Mouse (Mus musculus) megakaryocyte progenitor cell, adult 5-6 weeks (primary cell): ENCODE measurements at regions not wholly inside any gene's neighbourhood (a gene's known extent, or its start where the extent isn't known, plus 50 kb on each side); places are given as distances from the start of the nearest gene placed in this dataset.

ENCODE experiments used
- ATAC-seq: replicated peaks from 2 replicates; pipeline ENCODE4 v1.8.0; 2016; ENCODE audit warnings: mild to moderate bottlenecking, moderate TSS enrichment, inconsistent platforms; ENCODE audit not compliant: poor library complexity

- no peak for ATAC-seq
These were observed 63.8 kb upstream of the Dscam start for GRCm38 (mm10) chr16:97234321-97234720.

GRCm38 (mm10) chr16:97239626-97240025, 69.1 kb upstream of the Dscam start:
- ATAC-seq = peak; percentile 60

- ATAC-seq = peak; percentile 55
These were observed 69.5 kb upstream of the Dscam start for GRCm38 (mm10) chr16:97240085-97240484.

GRCm38 (mm10) chr16:97240859-97241360, 70.4 kb upstream of the Dscam start:
- ATAC-seq = no peak

GRCm38 (mm10) chr16:97241639-97242038, 71.1 kb upstream of the Dscam start:
- ATAC-seq = peak; percentile 73

- no peak for ATAC-seq
These were observed 79.9 kb upstream of the Dscam start for GRCm38 (mm10) chr16:97250488-97250887.

- ATAC-seq = peak; percentile 76
These were observed 82.0 kb upstream of the Dscam start for GRCm38 (mm10) chr16:97252551-97252950.

- peak; percentile 24; the same call in 1 of the 2 replicates for ATAC-seq
These were observed 82.6 kb upstream of the Dscam start for GRCm38 (mm10) chr16:97252997-97253635.

GRCm38 (mm10) chr16:97258821-97259220, 88.3 kb upstream of the Dscam start:
- peak; percentile 29; the same call in 1 of the 2 replicates for ATAC-seq

- ATAC-seq = no peak
These were observed 92.9 kb upstream of the Dscam start for GRCm38 (mm10) chr16:97263451-97263850.

- peak; percentile 50 for ATAC-seq
These were observed 86.0 kb upstream of the Bace2 start for GRCm38 (mm10) chr16:97270417-97271133.

- ATAC-seq = peak; percentile 50
These were observed 85.3 kb upstream of the Bace2 start for GRCm38 (mm10) chr16:97271264-97271663.

- ATAC-seq = peak; percentile 96
These were observed 84.4 kb upstream of the Bace2 start for GRCm38 (mm10) chr16:97272035-97272631.

GRCm38 (mm10) chr16:97278913-97279312, 77.6 kb upstream of the Bace2 start:
- ATAC-seq = no peak

GRCm38 (mm10) chr16:97281615-97282110, 74.9 kb upstream of the Bace2 start:
- peak; percentile 50 for ATAC-seq

- no peak for ATAC-seq
These were observed 73.6 kb upstream of the Bace2 start for GRCm38 (mm10) chr16:97282943-97283342.

- ATAC-seq = no peak
These were observed 70.6 kb upstream of the Bace2 start for GRCm38 (mm10) chr16:97285886-97286447.

- no peak for ATAC-seq
These were observed 69.8 kb upstream of the Bace2 start for GRCm38 (mm10) chr16:97286717-97287116.

GRCm38 (mm10) chr16:97288634-97289033, 67.9 kb upstream of the Bace2 start:
- ATAC-seq = peak; percentile 73

- peak; percentile 18 for ATAC-seq
These were observed 64.0 kb upstream of the Bace2 start for GRCm38 (mm10) chr16:97292484-97293048.

GRCm38 (mm10) chr16:97293273-97293672, 63.3 kb upstream of the Bace2 start:
- peak; percentile 70 for ATAC-seq
